ENCODE assay signal across 9 mouse cellular contexts in genomic region chr4:82511524-82511923, GRCm38 (mm10).
DNase-seq lines count a peak whose midpoint lies in the region; ATAC-seq and TF ChIP-seq lines count a peak whose summit lies in the region.
"Had no signal": no experiment of that assay in that cellular context is flagged by ENCODE, and none has a peak within 500 bp of the region (broad histone marks: within the 10 kb centered on the region; RNA-seq: fewer than 3 reads in every experiment).

No protein-coding gene starts in this region.

- intact Hi-C loops in gastrocnemius, postnatal 14 days (cut with DNase I; ENCODE audit: low total_unique reads) = no loop called here

- no peak for TF ChIP-seq POLR2A in olfactory bulb, adult 2 months (IDR thresholded peaks at IDR 0.05; ENCODE audit: insufficient read depth, low read depth, low read length)

- peak overlapping the region; percentile 90 for H3K4me2 ChIP-seq in intestine, embryonic 16.5 days (ENCODE audit: low read depth, low read length)
- H3K4me2 ChIP-seq in liver, embryonic 13.5 days = peak overlapping the region; percentile 72

- H3K27me3 ChIP-seq in intestine, embryonic 16.5 days (replicated peaks; ENCODE audit: control insufficient read depth, insufficient read depth, low read length) = no peaks in the 10 kb centered on the region
- H3K27me3 ChIP-seq in liver, embryonic 13.5 days = peaks cover 69% of the 10 kb centered on the region

- peak overlapping the region; percentile 65 for H3K9ac ChIP-seq in intestine, embryonic 16.5 days (ENCODE audit: low read depth, low read length)
- H3K9ac ChIP-seq in liver, embryonic 13.5 days = no peak overlapping the region

- H3K4me3 ChIP-seq in intestine, embryonic 16.5 days (ENCODE audit: low read length) = peak overlapping the region; percentile 27
- H3K4me3 ChIP-seq in liver, embryonic 13.5 days (replicated peaks) = 0 out of 2 replicates have a peak overlapping the region, but pooled peaks have one; percentile 4
- H3K4me3 ChIP-seq in olfactory bulb, adult 2 months (ENCODE audit: insufficient read depth, low read depth, low read length) = no peak overlapping the region

- WGBS in intestine, embryonic 16.5 days = 3% methylated on average over 8 of the region's 8 CpGs
- WGBS in liver, embryonic 13.5 days (ENCODE audit: insufficient replicate concordance) = 0% methylated on average over 8 of the region's 8 CpGs
- 18% methylated on average over 8 of the region's 8 CpGs for WGBS in olfactory bulb, adult 2 months

- peak; percentile 67 for DNase-seq in layer of hippocampus, adult 11-12 months (ENCODE audit: low spot score)
- DNase-seq in layer of hippocampus, adult 9-10 months (ENCODE audit: low spot score) = no peak
- DNase-seq in cerebellum, adult 9-11 months = peak; percentile 76
- peak; percentile 49 for DNase-seq in gastrocnemius, postnatal 14 days
- no peak for DNase-seq in liver, embryonic 13.5 days
- DNase-seq in ovary, adult 18-20 months (ENCODE audit: low spot score) = no peak

- H3K4me1 ChIP-seq in intestine, embryonic 16.5 days (ENCODE audit: control insufficient read depth, insufficient read depth, low read length) = peaks cover 36% of the 10 kb centered on the region
- H3K4me1 ChIP-seq in liver, embryonic 13.5 days (replicated peaks) = peaks cover 22% of the 10 kb centered on the region
- 0 out of 2 replicates have a peak, but pooled peaks cover 2% of the 10 kb centered on the region for H3K4me1 ChIP-seq in olfactory bulb, adult 2 months (ENCODE audit: control insufficient read depth, insufficient read depth, low read length)

- H3K36me3 ChIP-seq in intestine, embryonic 16.5 days (ENCODE audit: control insufficient read depth, insufficient read depth, low read length) = no peaks in the 10 kb centered on the region
- no peaks in the 10 kb centered on the region for H3K36me3 ChIP-seq in liver, embryonic 13.5 days
- H3K36me3 ChIP-seq: G1E had no signal

- no peaks in the 10 kb centered on the region for H3K9me3 ChIP-seq in intestine, embryonic 16.5 days (ENCODE audit: control insufficient read depth, low read length)
- no peaks in the 10 kb centered on the region for H3K9me3 ChIP-seq in liver, embryonic 13.5 days (replicated peaks)

- no peak for TF ChIP-seq CTCF in olfactory bulb, adult 2 months (IDR thresholded peaks at IDR 0.05; ENCODE audit: insufficient read depth, low read depth, low read length)

- H3K27ac ChIP-seq in intestine, embryonic 16.5 days (ENCODE audit: low read length) = peak overlapping the region; percentile 92
- H3K27ac ChIP-seq in liver, embryonic 13.5 days = peak overlapping the region; percentile 61
- peak overlapping the region; percentile 82 for H3K27ac ChIP-seq in olfactory bulb, adult 2 months (ENCODE audit: insufficient read depth, low read depth, low read length)

- no peak for ATAC-seq in intestine, embryonic 16.5 days
- ATAC-seq in liver, embryonic 13.5 days (ENCODE audit: low read depth) = no peak

Comparison
In these comparisons a context has a peak if more than half of its experiments do, and no peak if none do; other contexts are left out.
1. DNase-seq: peak in layer of hippocampus, adult 11-12 months (single experiment), cerebellum, adult 9-11 months (single experiment) and gastrocnemius, postnatal 14 days (single experiment); none in layer of hippocampus, adult 9-10 months (single experiment), liver, embryonic 13.5 days (single experiment) and ovary, adult 18-20 months (single experiment).
2. Peak in every context shown above with its lines, with median percentiles within 50 percentile points of each other: H3K27ac ChIP-seq.